Mouse (Mus musculus): ENCODE measurements at regions not wholly inside any gene's neighbourhood (a gene's known extent, or its start where the extent isn't known, plus 50 kb on each side); places are given as distances from the start of the nearest gene placed in this dataset.

DNA sequence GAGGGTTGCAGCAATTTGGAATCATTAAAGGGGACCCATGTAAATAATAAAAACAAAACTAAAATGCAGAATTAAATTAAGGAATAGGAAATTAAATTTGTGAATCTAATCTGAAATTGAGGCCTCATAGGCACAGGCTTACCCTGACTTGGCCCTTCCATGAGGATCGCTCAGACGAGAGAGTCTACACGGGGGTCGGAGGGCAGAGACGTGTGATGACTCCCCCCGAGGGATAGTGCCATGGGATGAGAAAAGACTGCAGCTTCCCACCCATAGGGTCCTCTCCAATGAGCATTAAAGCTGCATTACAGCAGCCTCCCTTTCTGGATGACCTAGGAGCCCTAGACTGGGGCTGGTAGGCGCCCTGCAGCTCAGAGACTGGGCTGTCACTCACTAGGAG, 85.4 kb upstream of the Pkdcc start:
- WGBS, result 48% methylated on average over 7 of the region's 7 CpGs
- peak overlapping the region; percentile 11; the same call in 1 of the 2 replicates for H3K27ac ChIP-seq
- ATAC-seq (peak; percentile 24; the same call in 1 of the 2 replicates), DNase-seq (ENCODE audit: low spot score) (no peak)
- TF ChIP-seq CTCF (IDR thresholded peaks at IDR 0.05; ENCODE audit: low read depth), result no peak
- H3K4me1 ChIP-seq (ENCODE audit: insufficient read depth, low read length), result peaks cover 6% of the 10 kb centered on the region; the same call in 1 of the 2 replicates
- H3K36me3 ChIP-seq (ENCODE audit: insufficient read depth, low read length), result no peaks in the 10 kb centered on the region
- H3K4me2 ChIP-seq (ENCODE audit: low read depth, low read length), result peak overlapping the region; percentile 29; the same call in 1 of the 2 replicates
- H3K9ac ChIP-seq (replicated peaks; ENCODE audit: low read length), result no peak overlapping the region
- H3K4me3 ChIP-seq (ENCODE audit: low read length), result no peak overlapping the region
- H3K27me3 ChIP-seq (ENCODE audit: insufficient read depth, low read length), result no peaks in the 10 kb centered on the region
- no peaks in the 10 kb centered on the region for H3K9me3 ChIP-seq (ENCODE audit: low read length)

DNA sequence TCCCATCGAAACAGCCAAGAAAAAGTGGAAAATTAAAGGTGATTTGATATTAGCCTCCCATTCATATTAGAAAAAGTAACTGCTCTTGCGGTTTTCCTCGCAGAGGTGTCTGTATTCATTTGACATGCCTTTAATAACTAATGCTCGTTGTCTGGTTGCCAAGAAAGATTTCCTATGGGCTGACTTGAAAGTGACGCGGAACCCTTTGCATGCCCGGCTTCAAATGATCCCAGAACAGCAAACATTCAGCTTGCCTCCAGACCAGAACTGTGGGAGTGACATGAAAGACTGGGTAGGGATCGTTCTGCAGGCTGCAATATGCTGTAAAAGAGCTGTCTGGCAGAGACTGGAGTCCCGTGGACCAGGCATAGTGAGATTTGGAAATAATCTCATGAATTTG, 81.9 kb upstream of the Pkdcc start:
- DNase-seq (ENCODE audit: low spot score), result no peak

DNA sequence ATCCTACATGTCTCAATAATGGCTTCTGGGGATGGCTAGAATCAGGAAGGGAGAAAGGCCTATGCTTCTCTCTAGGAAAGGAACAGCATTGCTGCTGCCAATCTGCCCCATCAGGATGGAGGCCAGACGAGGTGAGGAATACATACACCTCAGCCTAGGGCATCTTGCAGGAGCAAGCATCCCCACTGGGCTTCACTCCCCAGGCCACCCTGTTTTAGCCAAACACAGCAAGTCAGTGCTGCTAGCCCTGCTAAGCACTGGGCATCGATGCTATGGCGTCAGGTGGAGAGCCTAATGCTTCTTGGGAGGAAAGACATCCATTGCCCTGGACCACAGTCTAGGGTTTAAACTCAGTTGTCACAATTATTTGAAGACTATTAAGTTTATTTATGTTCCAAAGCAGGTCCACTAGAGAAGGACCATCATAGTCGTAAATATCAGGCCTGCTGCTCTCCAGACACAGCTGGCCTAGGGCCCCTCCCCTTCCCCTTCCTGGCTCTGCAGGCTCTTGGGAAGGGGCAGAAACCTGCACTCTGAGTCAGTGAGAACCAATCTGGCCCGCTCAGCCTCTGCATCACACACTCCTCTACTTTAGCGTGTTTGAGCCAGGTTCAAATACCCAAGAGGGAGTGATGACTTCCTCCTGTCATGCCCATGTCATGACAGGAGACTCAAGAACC, 79.5 kb upstream of the Pkdcc start:
- Histone ChIP-seq H3K9me3 (ENCODE audit: low read length) (no peaks in the 10 kb centered on the region), H3K9ac (replicated peaks; ENCODE audit: low read length) (no peak overlapping the region), H3K27me3 (ENCODE audit: insufficient read depth, low read length) (no peaks in the 10 kb centered on the region), H3K4me1 (ENCODE audit: insufficient read depth, low read length) (no peaks in the 10 kb centered on the region), H3K4me3 (ENCODE audit: low read length) (no peak overlapping the region), H3K36me3 (ENCODE audit: insufficient read depth, low read length) (no peaks in the 10 kb centered on the region), H3K4me2 (ENCODE audit: low read depth, low read length) (no peak overlapping the region), H3K27ac (no peak overlapping the region)
- no peak for TF ChIP-seq CTCF (IDR thresholded peaks at IDR 0.05; ENCODE audit: low read depth)
- ATAC-seq (no peak), DNase-seq (ENCODE audit: low spot score) (no peak)
- WGBS, result 66% methylated on average over 6 of the region's 6 CpGs

More for the DNA sequence above, 81.9 kb upstream of the Pkdcc start:
- H3K4me3 ChIP-seq (ENCODE audit: low read length), result no peak overlapping the region
- H3K4me2 ChIP-seq (ENCODE audit: low read depth, low read length), result no peak overlapping the region
- no peak for ATAC-seq
- H3K9ac ChIP-seq (replicated peaks; ENCODE audit: low read length), result no peak overlapping the region
- no peaks in the 10 kb centered on the region for H3K36me3 ChIP-seq (ENCODE audit: insufficient read depth, low read length)
- no peak overlapping the region for H3K27ac ChIP-seq
- peaks cover 6% of the 10 kb centered on the region; the same call in 1 of the 2 replicates for H3K4me1 ChIP-seq (ENCODE audit: insufficient read depth, low read length)
- WGBS, result 57% methylated on average over 9 of the region's 9 CpGs
- no peaks in the 10 kb centered on the region for H3K9me3 ChIP-seq (ENCODE audit: low read length)
- H3K27me3 ChIP-seq (ENCODE audit: insufficient read depth, low read length), result no peaks in the 10 kb centered on the region
- no peak for TF ChIP-seq CTCF (IDR thresholded peaks at IDR 0.05; ENCODE audit: low read depth)

- Histone ChIP-seq H3K36me3 (ENCODE audit: insufficient read depth, low read length) (no peaks in the 10 kb centered on the region), H3K9me3 (ENCODE audit: low read length) (no peaks in the 10 kb centered on the region), H3K27ac (no peak overlapping the region), H3K4me1 (ENCODE audit: insufficient read depth, low read length) (no peaks in the 10 kb centered on the region), H3K9ac (replicated peaks; ENCODE audit: low read length) (no peak overlapping the region), H3K4me3 (ENCODE audit: low read length) (no peak overlapping the region), H3K27me3 (ENCODE audit: insufficient read depth, low read length) (no peaks in the 10 kb centered on the region), H3K4me2 (ENCODE audit: low read depth, low read length) (no peak overlapping the region)
- TF ChIP-seq CTCF (IDR thresholded peaks at IDR 0.05; ENCODE audit: low read depth), result no peak
- no peak for DNase-seq (ENCODE audit: low spot score)
- no peak for ATAC-seq
- 28% methylated on average over 5 of the region's 5 CpGs for WGBS
These were observed 78.8 kb upstream of the Pkdcc start for GRCm38 (mm10) chr17:83136267-83136666.

DNA sequence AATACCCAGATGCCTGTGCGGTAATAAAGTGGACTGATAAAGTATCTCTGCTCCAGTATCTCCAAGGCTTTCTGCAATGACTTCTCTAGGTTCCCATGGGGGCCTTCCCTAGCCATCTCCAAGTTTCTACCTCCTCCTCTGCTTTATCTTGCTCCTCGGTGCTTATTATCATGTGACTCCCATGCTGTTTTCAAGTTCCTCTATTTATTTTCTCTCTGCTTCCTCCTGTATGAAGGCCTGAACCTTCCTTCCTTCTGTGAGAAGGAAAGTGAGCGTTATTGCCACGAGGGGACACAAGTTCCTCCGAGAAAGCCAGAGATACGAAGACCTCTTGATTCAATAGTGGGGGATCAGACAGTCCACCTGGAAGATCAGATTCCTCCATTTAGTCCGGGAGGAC, 77.4 kb upstream of the Pkdcc start:
- H3K9me3 ChIP-seq (ENCODE audit: low read length), result no peaks in the 10 kb centered on the region
- ATAC-seq (no peak), DNase-seq (ENCODE audit: low spot score) (no peak)
- no peak overlapping the region for H3K9ac ChIP-seq (replicated peaks; ENCODE audit: low read length)
- H3K4me1 ChIP-seq (ENCODE audit: insufficient read depth, low read length), result no peaks in the 10 kb centered on the region
- H3K4me2 ChIP-seq (ENCODE audit: low read depth, low read length), result no peak overlapping the region
- no peak overlapping the region for H3K27ac ChIP-seq
- no peak overlapping the region for H3K4me3 ChIP-seq (ENCODE audit: low read length)
- no peak for TF ChIP-seq CTCF (IDR thresholded peaks at IDR 0.05; ENCODE audit: low read depth)
- H3K27me3 ChIP-seq (ENCODE audit: insufficient read depth, low read length), result no peaks in the 10 kb centered on the region
- no peaks in the 10 kb centered on the region for H3K36me3 ChIP-seq (ENCODE audit: insufficient read depth, low read length)
- 89% methylated on average over 7 of the region's 7 CpGs for WGBS

DNA sequence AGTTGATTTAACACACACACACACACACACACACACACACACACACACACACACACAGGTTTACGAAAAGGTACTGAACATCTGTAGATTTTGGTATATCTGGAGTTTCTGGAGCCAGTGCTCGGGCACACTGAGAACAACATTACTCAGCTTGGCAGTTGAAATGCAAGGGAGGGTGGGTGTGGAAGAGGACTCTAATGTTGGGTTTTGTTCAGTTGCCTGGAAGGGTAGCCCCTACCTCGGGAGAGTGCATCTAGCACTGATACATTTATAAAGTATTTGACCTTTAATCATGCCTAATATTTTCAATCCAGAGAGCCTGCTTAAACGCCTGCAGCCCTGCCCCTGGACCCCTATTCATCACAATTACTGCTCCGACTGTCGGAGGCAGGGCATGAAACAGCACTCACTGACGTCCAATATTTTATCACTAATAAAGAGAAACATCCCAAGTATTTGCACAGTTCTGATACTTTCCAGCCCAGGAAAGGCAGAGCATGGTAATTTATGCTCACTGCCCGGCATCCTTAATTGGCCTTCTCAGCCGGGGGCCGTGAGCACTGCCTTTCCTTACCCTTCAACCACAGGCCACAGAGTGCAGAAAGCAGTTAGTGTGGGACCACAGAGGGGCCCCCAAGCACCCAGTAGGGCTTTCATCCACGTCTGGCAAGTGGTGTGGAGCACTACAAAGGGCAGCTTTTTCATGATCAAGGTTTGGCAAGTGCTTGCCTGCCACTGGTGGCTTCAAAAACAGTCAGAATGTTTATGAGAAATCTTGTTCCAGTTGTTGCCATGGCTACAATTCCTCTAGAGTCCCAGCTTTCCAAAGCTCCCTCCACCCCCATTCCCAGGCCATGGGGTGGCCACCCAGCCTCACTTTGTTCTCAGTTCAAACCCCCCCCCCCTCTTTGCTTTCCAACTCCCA, 76.3 kb upstream of the Pkdcc start:
- peak; percentile 56 for ATAC-seq
- 23% methylated on average over 11 of the region's 11 CpGs for WGBS
- H3K4me2 ChIP-seq (ENCODE audit: low read depth, low read length), result no peak overlapping the region
- no peak for TF ChIP-seq CTCF (IDR thresholded peaks at IDR 0.05; ENCODE audit: low read depth)
- no peaks in the 10 kb centered on the region for H3K9me3 ChIP-seq (ENCODE audit: low read length)
- no peaks in the 10 kb centered on the region for H3K4me1 ChIP-seq (ENCODE audit: insufficient read depth, low read length)
- H3K27ac ChIP-seq, result no peak overlapping the region
- DNase-seq (ENCODE audit: low spot score), result peak; percentile 27
- no peak overlapping the region for H3K9ac ChIP-seq (replicated peaks; ENCODE audit: low read length)
- no peak overlapping the region for H3K4me3 ChIP-seq (ENCODE audit: low read length)
- no peaks in the 10 kb centered on the region for H3K27me3 ChIP-seq (ENCODE audit: insufficient read depth, low read length)
- no peaks in the 10 kb centered on the region for H3K36me3 ChIP-seq (ENCODE audit: insufficient read depth, low read length)

All from hindbrain, postnatal 0 days (tissue).